Mouse (Mus musculus): Measurements from ENCODE around the gene Gm34653.

- no peak for TF ChIP-seq CTCF (IDR thresholded peaks at IDR 0.05; ENCODE audit: low read depth)
- peak; percentile 67 for TF ChIP-seq EP300 (IDR thresholded peaks at IDR 0.05; ENCODE audit: low read depth)
These were observed 4.8 kb upstream of the Gm34653 start for GRCm38 (mm10) chr2:34828026-34828425.

All from liver, postnatal 0 days (tissue).